Mouse (Mus musculus): Measurements from ENCODE around the gene Neurl1a. TPM values are rescaled to one million over a fixed set of nuclear protein-coding genes. Genes with fewer than 3 reads are reported as not detected.

Neurl1a gene
- polyA plus RNA-seq, 1 experiment from 2014 or later, result 4.5 TPM

DNA sequence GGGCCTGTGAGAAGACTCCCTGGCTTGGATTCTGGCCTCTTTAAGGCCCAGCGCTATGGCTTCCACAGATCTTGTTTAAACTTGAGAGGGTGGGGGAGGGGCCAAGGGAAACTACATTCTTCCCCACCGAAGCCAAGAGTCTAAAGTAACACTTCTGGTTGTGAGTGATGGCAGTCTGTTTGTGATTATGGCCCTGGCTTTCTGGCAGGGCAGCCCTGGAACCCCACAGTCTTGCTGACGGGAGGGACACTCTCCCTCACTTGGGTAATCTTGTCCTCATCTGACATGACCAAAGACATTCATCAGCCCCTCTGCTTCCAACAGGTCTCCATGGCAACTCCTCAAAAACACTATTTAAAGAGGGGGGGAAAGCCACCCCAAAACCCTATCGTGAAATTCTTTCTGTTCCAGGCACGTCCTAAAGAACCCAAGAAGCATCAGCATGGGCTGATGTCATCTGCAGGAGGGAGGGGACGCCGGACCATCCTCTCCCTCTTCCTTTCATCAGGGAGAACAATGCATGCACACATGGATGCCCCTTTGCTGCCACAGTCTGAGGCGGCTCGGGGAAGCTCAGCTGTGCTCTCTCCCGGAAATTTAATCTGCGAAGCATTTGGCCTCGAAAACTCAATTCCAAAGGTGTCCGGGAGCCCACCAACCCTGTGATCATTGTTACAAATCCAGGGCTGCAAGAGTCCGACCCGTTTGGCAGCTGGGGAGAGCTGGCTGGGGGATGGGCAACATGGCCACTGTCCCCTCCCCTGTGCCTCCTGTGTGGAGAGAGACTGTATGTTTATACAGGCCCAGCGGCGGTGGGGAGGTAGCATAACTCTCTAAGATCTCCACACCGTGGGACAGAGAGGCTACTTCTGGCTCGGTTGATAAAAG, 122.9 kb downstream of the Neurl1a start:
- H3K4me2 ChIP-seq, result no peak overlapping the region
- no peak overlapping the region for H3K9ac ChIP-seq (ENCODE audit: low read depth, low read length)
- H3K27me3 ChIP-seq (replicated peaks; ENCODE audit: control insufficient read depth, insufficient read depth, low read length), result no peaks in the 10 kb centered on the region
- H3K27ac ChIP-seq (ENCODE audit: low read depth, low read length), result peak overlapping the region; percentile 46; the same call in 1 of the 2 replicates
- WGBS, result 55% methylated on average over 19 of the region's 19 CpGs
- no peaks in the 10 kb centered on the region for H3K9me3 ChIP-seq (ENCODE audit: control insufficient read depth, low read length)
- DNase-seq (ENCODE audit: low spot score), result no peak
- H3K4me1 ChIP-seq (replicated peaks; ENCODE audit: control insufficient read depth, insufficient read depth, low read length), result peaks cover 20% of the 10 kb centered on the region
- ATAC-seq (replicated peaks; ENCODE audit: low FRiP score), result no peak
- H3K36me3 ChIP-seq (ENCODE audit: control insufficient read depth, insufficient read depth, low read length), result no peaks in the 10 kb centered on the region
- H3K4me3 ChIP-seq (ENCODE audit: low read depth, low read length), result no peak overlapping the region

DNA sequence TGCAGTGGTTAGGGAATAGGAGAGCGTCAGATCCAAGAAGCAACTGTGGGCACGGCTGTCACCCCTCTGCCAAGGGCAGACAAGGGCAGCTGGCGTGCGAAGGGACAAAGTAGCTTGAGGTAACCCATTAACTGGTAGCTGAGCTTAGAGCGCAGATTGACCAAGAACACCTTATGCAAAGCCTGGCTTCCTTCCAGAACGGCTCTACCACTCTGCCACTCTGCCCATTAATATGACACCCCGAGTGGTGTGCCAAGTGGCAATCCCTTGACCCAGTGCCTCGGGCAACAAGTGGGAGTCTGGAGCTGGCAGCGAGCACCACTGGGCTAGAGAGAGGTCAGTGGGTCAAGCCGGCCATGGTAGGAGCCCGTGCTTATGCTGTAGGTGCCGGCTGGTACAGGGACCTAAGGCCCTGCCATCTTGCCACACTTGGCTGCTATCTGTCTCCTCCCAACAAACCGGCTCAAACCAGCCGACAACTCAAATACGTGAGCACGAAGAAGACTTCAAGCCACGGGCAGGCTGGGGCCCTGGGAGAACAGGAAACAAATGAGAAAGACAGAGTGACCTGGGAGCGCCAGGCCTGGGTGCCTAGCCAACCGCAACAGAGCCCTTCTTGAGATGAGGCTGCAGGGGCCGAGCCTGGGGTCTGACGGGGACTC, 123.7 kb downstream of the Neurl1a start:
- H3K4me1 ChIP-seq (replicated peaks; ENCODE audit: control insufficient read depth, insufficient read depth, low read length), result peaks cover 20% of the 10 kb centered on the region
- DNase-seq (ENCODE audit: low spot score) (no peak), ATAC-seq (replicated peaks; ENCODE audit: low FRiP score) (no peak)
- no peaks in the 10 kb centered on the region for H3K36me3 ChIP-seq (ENCODE audit: control insufficient read depth, insufficient read depth, low read length)
- H3K27ac ChIP-seq (ENCODE audit: low read depth, low read length), result peak overlapping the region; percentile 46; the same call in 1 of the 2 replicates
- WGBS, result 71% methylated on average over 21 of the region's 21 CpGs
- H3K4me2 ChIP-seq, result no peak overlapping the region
- H3K9ac ChIP-seq (ENCODE audit: low read depth, low read length), result no peak overlapping the region
- no peak overlapping the region for H3K4me3 ChIP-seq (ENCODE audit: low read depth, low read length)
- no peaks in the 10 kb centered on the region for H3K27me3 ChIP-seq (replicated peaks; ENCODE audit: control insufficient read depth, insufficient read depth, low read length)
- no peaks in the 10 kb centered on the region for H3K9me3 ChIP-seq (ENCODE audit: control insufficient read depth, low read length)

DNA sequence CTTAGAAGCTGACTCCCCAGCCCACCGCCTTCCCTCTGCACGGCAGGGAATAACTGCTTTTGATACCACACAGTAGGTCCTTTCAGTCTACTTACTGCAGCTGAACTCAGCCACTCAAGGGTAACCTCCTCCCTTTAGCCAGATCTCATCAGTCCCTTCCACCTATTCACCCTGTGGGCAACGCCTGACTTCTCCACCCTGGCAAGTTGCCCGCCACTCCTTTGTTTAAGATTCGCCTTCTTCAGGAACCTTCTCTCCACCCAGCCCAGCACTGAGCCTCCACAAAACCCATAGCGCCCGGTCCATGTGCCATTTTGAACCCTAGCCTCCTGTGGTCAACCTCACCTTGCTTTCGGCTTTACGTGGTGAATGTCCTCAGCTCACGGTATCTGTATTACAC, 124.5 kb downstream of the Neurl1a start:
- DNase-seq (ENCODE audit: low spot score), result no peak
- Histone ChIP-seq H3K36me3 (ENCODE audit: control insufficient read depth, insufficient read depth, low read length) (no peaks in the 10 kb centered on the region), H3K4me2 (no peak overlapping the region), H3K9me3 (ENCODE audit: control insufficient read depth, low read length) (no peaks in the 10 kb centered on the region), H3K27ac (ENCODE audit: low read depth, low read length) (no peak overlapping the region), H3K4me3 (ENCODE audit: low read depth, low read length) (no peak overlapping the region), H3K4me1 (replicated peaks; ENCODE audit: control insufficient read depth, insufficient read depth, low read length) (peaks cover 20% of the 10 kb centered on the region), H3K9ac (ENCODE audit: low read depth, low read length) (no peak overlapping the region), H3K27me3 (replicated peaks; ENCODE audit: control insufficient read depth, insufficient read depth, low read length) (no peaks in the 10 kb centered on the region)
- WGBS, result 90% methylated on average over 10 of the region's 10 CpGs
- ATAC-seq (replicated peaks; ENCODE audit: low FRiP score), result no peak

DNA sequence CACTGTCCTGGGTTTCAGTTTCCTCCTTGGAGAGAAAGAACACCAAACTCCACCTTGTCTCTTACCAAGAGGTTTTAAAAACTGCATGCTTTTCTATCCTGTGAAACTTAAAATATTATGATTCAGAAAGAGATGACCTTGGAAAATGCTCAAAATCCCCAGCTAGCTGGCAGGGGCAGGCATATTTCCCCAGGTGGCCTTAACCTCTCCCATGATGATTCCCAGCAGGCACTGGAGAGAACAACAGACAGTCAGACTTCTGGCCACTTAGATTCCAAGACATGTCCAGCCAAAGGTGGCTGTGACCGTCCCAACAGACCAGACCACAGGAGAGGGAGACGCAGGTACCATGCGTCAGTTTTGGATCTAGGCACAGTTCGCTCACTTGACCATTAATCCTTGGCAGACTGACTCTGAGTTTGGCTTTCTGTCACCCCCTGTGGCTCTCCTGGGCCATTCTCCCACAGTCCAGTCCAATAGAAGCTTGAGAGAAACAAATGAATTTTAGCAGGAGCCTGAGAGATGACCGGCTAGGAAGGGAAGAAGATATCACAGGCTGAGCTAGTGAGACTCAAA, 125.6 kb downstream of the Neurl1a start:
- ATAC-seq (replicated peaks; ENCODE audit: low FRiP score) (no peak), DNase-seq (ENCODE audit: low spot score) (no peak)
- H3K36me3 ChIP-seq (ENCODE audit: control insufficient read depth, insufficient read depth, low read length), result no peaks in the 10 kb centered on the region; the same call in 1 of the 2 replicates
- H3K4me2 ChIP-seq, result no peak overlapping the region
- peaks cover 20% of the 10 kb centered on the region for H3K4me1 ChIP-seq (replicated peaks; ENCODE audit: control insufficient read depth, insufficient read depth, low read length)
- no peak overlapping the region for H3K4me3 ChIP-seq (ENCODE audit: low read depth, low read length)
- H3K27ac ChIP-seq (ENCODE audit: low read depth, low read length), result no peak overlapping the region
- H3K27me3 ChIP-seq (replicated peaks; ENCODE audit: control insufficient read depth, insufficient read depth, low read length), result no peaks in the 10 kb centered on the region
- H3K9ac ChIP-seq (ENCODE audit: low read depth, low read length), result no peak overlapping the region
- no peaks in the 10 kb centered on the region for H3K9me3 ChIP-seq (ENCODE audit: control insufficient read depth, low read length)
- WGBS, result 83% methylated on average over 5 of the region's 5 CpGs

DNA sequence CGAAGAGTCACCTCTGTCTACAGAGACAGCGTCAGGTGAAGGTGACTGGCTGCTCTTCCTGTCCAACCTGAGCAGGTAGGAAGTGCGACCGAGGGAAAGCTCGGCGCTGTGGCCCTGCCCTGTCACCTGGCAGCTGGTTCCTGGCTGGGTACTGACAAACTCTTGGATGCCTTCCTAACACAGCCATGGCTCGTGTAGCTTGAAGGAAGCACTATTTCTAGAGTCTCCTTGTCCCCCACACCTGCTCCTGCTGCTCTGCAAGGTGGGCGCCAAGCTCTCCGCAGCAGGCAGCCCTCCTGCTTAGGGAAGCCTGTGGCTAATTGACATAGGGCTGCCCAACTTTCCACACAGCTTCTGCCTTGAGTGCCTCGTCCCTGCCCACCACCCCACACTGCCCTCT, 126.8 kb downstream of the Neurl1a start:
- ATAC-seq (replicated peaks; ENCODE audit: low FRiP score) (no peak), DNase-seq (ENCODE audit: low spot score) (no peak)
- H3K4me2 ChIP-seq, result no peak overlapping the region
- H3K27ac ChIP-seq (ENCODE audit: low read depth, low read length), result no peak overlapping the region
- H3K27me3 ChIP-seq (replicated peaks; ENCODE audit: control insufficient read depth, insufficient read depth, low read length), result no peaks in the 10 kb centered on the region
- H3K4me1 ChIP-seq (replicated peaks; ENCODE audit: control insufficient read depth, insufficient read depth, low read length), result peaks cover 20% of the 10 kb centered on the region
- no peak overlapping the region for H3K9ac ChIP-seq (ENCODE audit: low read depth, low read length)
- no peak overlapping the region for H3K4me3 ChIP-seq (ENCODE audit: low read depth, low read length)
- H3K9me3 ChIP-seq (ENCODE audit: control insufficient read depth, low read length), result no peaks in the 10 kb centered on the region
- WGBS, result 86% methylated on average over 10 of the region's 10 CpGs
- H3K36me3 ChIP-seq (ENCODE audit: control insufficient read depth, insufficient read depth, low read length), result no peaks in the 10 kb centered on the region; the same call in 1 of the 2 replicates

DNA sequence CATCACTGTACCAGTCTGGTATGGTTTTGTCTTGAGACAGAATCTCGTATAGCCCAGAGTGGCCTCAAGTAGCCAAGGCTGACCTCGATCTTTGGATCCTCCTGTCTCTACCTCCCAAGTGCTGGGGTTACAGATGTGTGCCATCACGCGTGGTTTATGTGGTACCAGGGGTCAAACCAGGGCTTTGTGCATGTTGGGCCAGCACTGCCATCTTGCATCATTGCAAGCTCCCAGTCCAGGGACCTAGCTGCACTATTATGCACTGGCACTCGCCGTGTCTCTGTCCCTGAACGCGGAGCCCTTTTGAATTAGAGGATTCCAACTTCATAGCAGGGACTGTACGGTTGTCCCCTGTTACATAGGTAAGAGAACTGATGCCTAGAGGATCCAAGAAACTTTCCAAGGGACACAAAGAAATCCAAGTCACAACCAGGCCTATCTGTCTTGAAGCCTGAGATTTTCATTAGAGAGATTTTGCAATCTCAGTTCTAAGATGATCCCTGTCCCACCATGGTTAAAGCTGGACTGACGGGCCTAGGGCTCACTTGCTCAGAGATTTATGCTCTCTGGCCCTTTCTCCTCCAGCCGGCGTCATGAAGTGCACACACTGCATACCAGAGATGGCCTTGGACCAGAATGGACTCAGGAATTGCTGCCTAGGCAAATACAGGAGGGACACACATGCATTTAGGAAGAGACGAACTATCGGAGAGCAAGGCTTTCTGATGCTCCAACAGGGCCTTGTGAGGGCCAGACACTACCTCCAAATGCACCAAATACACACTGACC, 127.7 kb downstream of the Neurl1a start:
- H3K9me3 ChIP-seq (ENCODE audit: control insufficient read depth, low read length), result no peaks in the 10 kb centered on the region
- no peak overlapping the region for H3K27ac ChIP-seq (ENCODE audit: low read depth, low read length)
- no peak overlapping the region for H3K9ac ChIP-seq (ENCODE audit: low read depth, low read length)
- peaks cover 16% of the 10 kb centered on the region for H3K4me1 ChIP-seq (replicated peaks; ENCODE audit: control insufficient read depth, insufficient read depth, low read length)
- no peak overlapping the region for H3K4me3 ChIP-seq (ENCODE audit: low read depth, low read length)
- ATAC-seq (replicated peaks; ENCODE audit: low FRiP score), result no peak
- no peaks in the 10 kb centered on the region; the same call in 1 of the 2 replicates for H3K36me3 ChIP-seq (ENCODE audit: control insufficient read depth, insufficient read depth, low read length)
- no peak overlapping the region for H3K4me2 ChIP-seq
- H3K27me3 ChIP-seq (replicated peaks; ENCODE audit: control insufficient read depth, insufficient read depth, low read length), result no peaks in the 10 kb centered on the region
- DNase-seq (ENCODE audit: low spot score), result no peak
- WGBS, result 86% methylated on average over 14 of the region's 14 CpGs

DNA sequence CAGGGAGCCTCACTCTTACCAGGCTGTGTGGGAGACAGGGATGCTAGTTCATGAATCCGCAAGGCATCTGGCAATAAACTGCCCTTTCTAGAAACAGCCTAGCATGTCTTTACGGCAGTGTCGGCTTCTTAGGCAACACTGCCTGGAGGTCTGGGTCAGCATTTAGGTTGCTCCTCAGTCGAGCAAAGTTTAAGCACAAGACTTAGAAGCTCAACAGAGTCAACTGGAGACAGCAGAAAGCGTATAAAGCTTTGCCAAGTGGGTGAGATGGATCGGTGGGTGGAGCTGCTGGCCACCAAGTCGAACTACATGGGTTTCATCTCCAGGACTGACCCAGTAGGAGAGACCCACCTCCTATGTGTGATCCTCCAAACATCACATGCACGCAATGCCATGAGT, 128.3 kb downstream of the Neurl1a start:
- H3K4me1 ChIP-seq (replicated peaks; ENCODE audit: control insufficient read depth, insufficient read depth, low read length), result peaks cover 10% of the 10 kb centered on the region
- no peak overlapping the region for H3K4me3 ChIP-seq (ENCODE audit: low read depth, low read length)
- ATAC-seq (replicated peaks; ENCODE audit: low FRiP score) (no peak), DNase-seq (ENCODE audit: low spot score) (no peak)
- no peaks in the 10 kb centered on the region for H3K9me3 ChIP-seq (ENCODE audit: control insufficient read depth, low read length)
- no peaks in the 10 kb centered on the region; the same call in 1 of the 2 replicates for H3K36me3 ChIP-seq (ENCODE audit: control insufficient read depth, insufficient read depth, low read length)
- WGBS, result 83% methylated on average over 8 of the region's 8 CpGs
- H3K27ac ChIP-seq (ENCODE audit: low read depth, low read length), result no peak overlapping the region
- no peak overlapping the region for H3K4me2 ChIP-seq
- H3K27me3 ChIP-seq (replicated peaks; ENCODE audit: control insufficient read depth, insufficient read depth, low read length), result no peaks in the 10 kb centered on the region
- H3K9ac ChIP-seq (ENCODE audit: low read depth, low read length), result no peak overlapping the region
